Mouse (Mus musculus): ENCODE results near the gene Aldob. TPM values are rescaled to one million over a fixed set of nuclear protein-coding genes. Genes with fewer than 3 reads are reported as not detected.

Gene Aldob
- polyA plus RNA-seq, 1 experiment from 2014 or later: 0.20 TPM

DNA sequence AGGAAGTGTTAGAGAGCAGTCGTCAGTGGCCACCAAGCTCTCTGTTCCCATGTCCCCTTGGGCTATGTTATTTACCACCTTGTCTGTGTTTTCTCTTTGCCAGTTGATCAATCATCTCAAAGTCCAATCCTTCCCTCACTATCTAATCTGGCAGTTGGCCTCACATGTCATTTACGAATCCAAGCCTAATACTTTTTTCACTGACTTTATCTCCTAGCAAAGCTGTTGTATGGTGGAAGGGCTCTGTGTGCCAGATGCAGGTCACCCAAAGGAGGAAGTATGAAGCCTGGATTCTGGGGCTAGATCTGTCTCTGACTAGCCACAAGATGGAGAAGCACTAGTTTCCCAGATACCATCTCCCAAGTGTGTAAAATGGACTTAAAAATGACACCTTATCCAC, 8.8 kb upstream of the Aldob start:
- H3K4me1 ChIP-seq (replicated peaks): no peaks in the 10 kb centered on the region
- H3K27ac ChIP-seq: no peak overlapping the region
- no peaks in the 10 kb centered on the region for H3K9me3 ChIP-seq
- 88% methylated on average over 2 of the region's 2 CpGs for WGBS
- ATAC-seq: no peak
- no peaks in the 10 kb centered on the region for H3K27me3 ChIP-seq
- H3K9ac ChIP-seq (replicated peaks): no peak overlapping the region
- H3K4me2 ChIP-seq (replicated peaks): no peak overlapping the region
- no peaks in the 10 kb centered on the region for H3K36me3 ChIP-seq
- no peak overlapping the region for H3K4me3 ChIP-seq (replicated peaks)

DNA sequence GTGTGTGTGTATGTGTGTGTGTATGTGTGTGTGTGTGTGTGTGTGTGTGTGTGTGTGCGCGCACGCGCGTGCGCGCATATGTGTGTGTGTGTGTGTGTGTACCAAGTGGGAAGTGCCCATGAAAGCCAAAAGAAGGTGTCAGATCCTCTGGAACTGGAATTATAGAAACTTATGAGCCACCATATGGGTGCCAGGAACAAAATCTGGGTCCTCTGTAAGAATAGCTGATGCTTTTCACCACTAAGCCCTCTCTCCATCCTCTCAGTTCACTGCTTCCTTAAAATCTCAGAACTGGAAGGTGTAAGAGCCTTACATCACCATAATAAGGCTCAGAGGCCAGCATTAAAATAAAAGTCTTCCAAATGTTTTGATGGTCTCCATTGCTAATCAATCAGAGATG, 8.0 kb upstream of the Aldob start:
- Histone ChIP-seq H3K9ac (replicated peaks) (no peak overlapping the region), H3K27me3 (no peaks in the 10 kb centered on the region), H3K36me3 (no peaks in the 10 kb centered on the region), H3K27ac (no peak overlapping the region), H3K4me1 (replicated peaks) (no peaks in the 10 kb centered on the region), H3K9me3 (no peaks in the 10 kb centered on the region), H3K4me2 (replicated peaks) (no peak overlapping the region), H3K4me3 (replicated peaks) (no peak overlapping the region)
- ATAC-seq: no peak
- WGBS: 100% methylated on average over 7 of the region's 7 CpGs

DNA sequence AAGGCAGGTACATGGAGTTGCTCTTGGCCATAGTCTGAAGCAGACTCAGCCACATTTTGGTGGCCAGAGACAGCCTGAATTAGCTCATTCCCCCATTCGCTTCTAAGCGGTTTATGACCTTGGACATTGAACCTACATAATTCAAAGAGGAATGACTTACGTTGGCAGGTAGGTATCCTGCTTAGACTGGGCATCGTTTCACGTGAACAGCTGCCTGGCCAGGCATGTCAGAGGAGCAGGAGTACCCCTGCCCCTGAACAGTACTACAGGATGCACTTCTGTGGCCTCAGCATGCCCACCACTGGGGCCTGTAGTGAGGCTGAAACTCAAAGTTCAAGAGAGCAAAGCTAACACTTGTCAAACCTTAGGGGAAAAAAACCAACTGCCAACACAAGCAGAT, 4.0 kb upstream of the Aldob start:
- H3K36me3 ChIP-seq: no peaks in the 10 kb centered on the region
- WGBS: 86% methylated on average over 5 of the region's 5 CpGs

DNA sequence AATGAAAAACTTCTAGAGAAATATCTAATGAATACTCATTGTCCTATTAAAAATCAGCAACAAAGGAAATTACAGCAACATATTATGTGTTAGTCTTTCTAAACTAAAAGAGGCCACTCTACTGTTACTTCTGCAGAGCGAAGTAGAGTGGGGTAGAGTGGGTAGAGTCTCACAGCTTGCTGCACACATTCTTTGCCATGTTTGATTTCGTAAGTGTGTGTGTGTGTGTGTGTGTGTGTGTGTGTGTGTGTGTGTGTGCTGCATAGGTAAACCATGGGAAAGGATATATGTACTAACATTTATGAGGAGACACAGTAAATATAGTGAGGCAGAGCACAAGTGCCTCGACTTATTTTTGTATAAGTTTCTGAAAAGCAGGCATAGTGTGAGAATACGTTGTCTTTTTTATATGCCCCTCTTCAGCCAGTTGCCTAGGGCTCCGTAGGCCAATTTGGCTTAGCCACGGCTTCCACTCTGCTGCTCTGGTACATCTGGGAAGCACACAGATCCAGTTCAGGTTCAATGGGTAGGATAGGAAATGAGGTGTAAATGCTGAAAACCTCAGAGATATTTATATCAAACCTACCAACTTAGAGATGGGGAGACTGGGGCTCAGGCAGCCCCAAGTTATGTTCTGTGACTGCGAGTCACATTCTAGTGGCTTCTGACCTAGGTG, 1.7 kb downstream of the Aldob start:
- 86% methylated on average over 7 of the region's 7 CpGs for WGBS
- Histone ChIP-seq H3K27ac (no peak overlapping the region), H3K9ac (replicated peaks) (no peak overlapping the region), H3K9me3 (no peaks in the 10 kb centered on the region), H3K4me2 (replicated peaks) (no peak overlapping the region), H3K4me3 (replicated peaks) (no peak overlapping the region), H3K36me3 (no peaks in the 10 kb centered on the region), H3K27me3 (no peaks in the 10 kb centered on the region), H3K4me1 (replicated peaks) (no peaks in the 10 kb centered on the region)
- no peak for ATAC-seq

More for the DNA sequence above, 4.0 kb upstream of the Aldob start:
- no peak overlapping the region for H3K27ac ChIP-seq
- H3K27me3 ChIP-seq: no peaks in the 10 kb centered on the region
- no peak overlapping the region for H3K4me3 ChIP-seq (replicated peaks)
- H3K9me3 ChIP-seq: no peaks in the 10 kb centered on the region
- H3K9ac ChIP-seq (replicated peaks): no peak overlapping the region
- H3K4me2 ChIP-seq (replicated peaks): no peak overlapping the region
- no peaks in the 10 kb centered on the region for H3K4me1 ChIP-seq (replicated peaks)
- ATAC-seq: no peak

DNA sequence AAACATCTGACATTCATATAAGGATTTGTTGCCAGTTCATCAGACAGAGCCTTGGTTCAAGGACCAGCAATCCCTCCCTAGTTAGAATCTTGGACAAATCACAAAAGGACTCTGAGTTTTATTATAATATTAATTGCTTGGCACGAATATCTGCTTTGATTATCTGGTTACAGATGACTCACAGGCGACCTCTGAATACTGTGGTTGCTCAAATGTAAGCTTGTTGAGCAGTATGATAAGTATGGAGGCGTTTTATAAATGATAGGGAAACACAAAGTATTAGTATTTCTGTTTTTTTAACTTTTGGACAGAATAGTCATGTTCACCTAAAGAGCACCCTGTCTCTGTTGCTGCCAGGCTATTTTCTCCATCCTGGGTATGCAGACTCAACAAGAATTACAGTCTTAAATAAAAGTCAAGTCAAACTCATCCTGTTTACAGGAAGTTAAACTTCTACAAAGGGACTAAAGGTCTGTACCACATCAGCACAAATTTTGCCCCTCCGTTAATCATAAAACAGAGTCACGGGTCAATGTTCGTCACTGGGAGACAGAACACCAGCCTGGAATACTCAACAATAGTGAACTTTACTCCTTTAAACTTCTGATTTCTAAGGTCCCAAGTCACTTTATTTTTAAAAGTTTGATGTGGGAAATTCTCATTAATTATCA, 2.3 kb downstream of the Aldob start:
- 81% methylated on average over 6 of the region's 6 CpGs for WGBS
- Histone ChIP-seq H3K27ac (no peak overlapping the region), H3K4me2 (replicated peaks) (no peak overlapping the region), H3K36me3 (no peaks in the 10 kb centered on the region), H3K27me3 (no peaks in the 10 kb centered on the region), H3K4me1 (replicated peaks) (no peaks in the 10 kb centered on the region), H3K9ac (replicated peaks) (no peak overlapping the region), H3K4me3 (replicated peaks) (no peak overlapping the region), H3K9me3 (no peaks in the 10 kb centered on the region)
- no peak for ATAC-seq

DNA sequence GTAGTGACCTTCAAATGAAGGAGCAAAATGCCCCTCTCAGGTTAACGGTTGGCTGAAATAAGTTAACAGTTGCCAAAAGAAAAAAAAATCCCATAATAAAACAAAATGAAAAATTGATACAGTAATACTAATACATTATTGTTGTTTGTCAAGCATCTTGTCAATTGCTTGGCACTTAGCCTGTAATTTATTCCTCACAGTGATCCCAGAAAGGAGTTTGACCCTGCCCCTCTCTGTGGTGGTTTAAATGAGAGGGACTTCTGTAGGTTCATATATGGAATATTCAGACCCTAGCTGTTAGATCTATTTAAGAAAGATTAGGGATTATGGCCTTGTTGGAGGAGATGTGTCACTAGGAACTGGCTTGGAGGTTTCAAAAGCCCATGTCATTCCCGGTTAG, 3.3 kb downstream of the Aldob start:
- Histone ChIP-seq H3K9me3 (no peaks in the 10 kb centered on the region), H3K36me3 (no peaks in the 10 kb centered on the region), H3K27me3 (no peaks in the 10 kb centered on the region), H3K27ac (no peak overlapping the region), H3K4me2 (replicated peaks) (no peak overlapping the region), H3K4me1 (replicated peaks) (no peaks in the 10 kb centered on the region), H3K9ac (replicated peaks) (no peak overlapping the region), H3K4me3 (replicated peaks) (no peak overlapping the region)
- WGBS: 94% methylated on average over 2 of the region's 2 CpGs
- ATAC-seq: no peak

DNA sequence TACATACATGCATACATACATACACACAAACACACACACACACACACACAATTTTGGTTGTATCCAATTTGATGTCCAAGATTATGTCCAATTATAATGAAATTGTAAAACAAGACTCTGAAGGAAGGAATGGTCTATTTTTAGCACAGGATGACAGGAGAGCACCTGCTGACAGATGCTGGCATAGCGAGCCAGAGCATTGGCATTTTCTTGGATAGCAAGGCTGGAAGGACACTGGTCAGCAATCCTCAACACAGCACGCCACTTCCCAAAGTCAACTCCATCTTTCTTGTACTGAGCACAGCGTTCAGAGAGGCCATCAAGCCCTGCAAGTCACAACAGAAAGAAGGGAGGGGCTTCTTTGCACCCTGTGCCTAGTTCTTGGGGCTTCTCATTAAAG, 8.4 kb downstream of the Aldob start:
- H3K4me2 ChIP-seq (replicated peaks): no peak overlapping the region
- no peaks in the 10 kb centered on the region for H3K9me3 ChIP-seq
- H3K27me3 ChIP-seq: no peaks in the 10 kb centered on the region
- no peaks in the 10 kb centered on the region for H3K4me1 ChIP-seq (replicated peaks)
- no peak overlapping the region for H3K27ac ChIP-seq
- H3K36me3 ChIP-seq: no peaks in the 10 kb centered on the region
- no peak for ATAC-seq
- no peak overlapping the region for H3K4me3 ChIP-seq (replicated peaks)
- no peak overlapping the region for H3K9ac ChIP-seq (replicated peaks)
- WGBS: 87% methylated on average over 3 of the region's 3 CpGs

DNA sequence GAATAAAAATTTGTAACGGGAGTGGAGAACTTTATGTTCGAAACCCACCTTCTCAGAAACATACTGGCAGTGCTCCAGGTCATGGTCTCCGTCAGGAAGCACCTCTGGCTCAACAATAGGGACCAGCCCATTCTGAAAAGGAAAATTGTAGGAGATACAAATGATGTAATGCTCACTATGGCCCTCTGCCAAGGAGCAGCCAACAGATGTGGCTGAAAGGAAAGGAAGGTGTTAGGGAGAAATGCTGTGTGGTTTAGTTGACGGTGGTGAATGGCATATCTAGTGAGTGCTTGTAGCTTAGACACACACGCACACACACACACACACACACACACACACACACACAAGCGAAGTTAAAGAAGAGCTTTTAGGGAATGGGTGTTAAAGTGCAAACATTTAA, 9.7 kb downstream of the Aldob start:
- Histone ChIP-seq H3K4me2 (replicated peaks) (no peak overlapping the region), H3K4me1 (replicated peaks) (no peaks in the 10 kb centered on the region), H3K9ac (replicated peaks) (no peak overlapping the region), H3K9me3 (no peaks in the 10 kb centered on the region), H3K27me3 (no peaks in the 10 kb centered on the region), H3K36me3 (no peaks in the 10 kb centered on the region), H3K27ac (no peak overlapping the region), H3K4me3 (replicated peaks) (no peak overlapping the region)
- WGBS: 77% methylated on average over 6 of the region's 6 CpGs
- no peak for ATAC-seq

DNA sequence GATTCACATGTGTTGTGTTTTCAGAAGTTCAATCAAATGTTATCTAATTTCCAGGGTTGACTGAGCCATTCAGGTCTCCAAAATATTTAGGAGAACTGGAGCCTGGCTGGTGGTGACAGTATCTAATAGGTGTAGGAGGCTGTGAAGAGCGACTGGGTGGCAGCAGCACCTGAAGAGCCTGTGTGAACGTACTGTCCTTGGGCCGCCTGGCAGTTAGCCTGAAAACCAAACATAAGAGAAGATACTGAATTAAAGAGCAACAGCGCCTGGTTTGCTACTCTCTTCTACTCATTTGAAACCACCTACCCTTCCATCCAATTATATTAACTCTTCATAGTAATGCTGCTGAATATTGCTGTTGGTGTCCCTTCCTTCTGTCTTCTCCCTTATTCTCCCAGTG, 12.7 kb downstream of the Aldob start:
- no peak overlapping the region for H3K4me3 ChIP-seq (replicated peaks)
- no peak overlapping the region for H3K4me2 ChIP-seq (replicated peaks)
- 79% methylated on average over 4 of the region's 4 CpGs for WGBS
- H3K4me1 ChIP-seq (replicated peaks): no peaks in the 10 kb centered on the region
- no peak overlapping the region for H3K27ac ChIP-seq
- peaks cover 13% of the 10 kb centered on the region for H3K36me3 ChIP-seq
- H3K9ac ChIP-seq (replicated peaks): no peak overlapping the region
- no peaks in the 10 kb centered on the region for H3K9me3 ChIP-seq
- ATAC-seq: no peak
- no peaks in the 10 kb centered on the region for H3K27me3 ChIP-seq

DNA sequence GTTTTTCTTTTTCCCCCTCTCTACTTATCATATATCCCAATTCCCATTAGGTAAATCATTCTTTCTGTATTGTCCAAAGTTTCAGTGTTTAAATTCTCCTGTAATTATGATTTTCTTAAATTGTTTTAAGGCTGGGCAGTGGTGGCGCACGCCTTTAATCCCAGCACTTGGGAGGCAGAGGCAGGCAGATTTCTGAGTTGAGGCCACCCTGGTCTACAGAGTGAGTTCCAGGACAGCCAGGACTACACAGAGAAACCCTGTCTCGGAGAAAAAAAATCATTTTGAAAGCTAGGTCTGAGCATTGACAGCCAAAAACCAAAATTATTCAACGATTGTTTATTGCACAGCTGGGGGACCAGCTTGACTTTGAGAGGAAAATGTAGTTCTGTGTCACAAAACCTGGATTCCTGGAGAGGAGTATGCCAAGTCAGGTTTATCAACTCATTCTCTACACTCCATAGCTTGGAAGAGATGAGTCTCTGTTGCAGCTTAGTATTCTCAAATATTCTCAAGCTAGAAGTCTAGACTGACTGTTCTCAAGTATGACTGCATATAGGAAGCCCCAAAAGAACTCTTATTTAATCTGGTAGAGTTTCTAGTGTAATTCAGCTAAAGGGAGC, 13.6 kb downstream of the Aldob start:
- Histone ChIP-seq H3K4me3 (replicated peaks) (no peak overlapping the region), H3K9me3 (no peaks in the 10 kb centered on the region), H3K9ac (replicated peaks) (no peak overlapping the region), H3K4me2 (replicated peaks) (no peak overlapping the region), H3K36me3 (peaks cover 17% of the 10 kb centered on the region), H3K27me3 (no peaks in the 10 kb centered on the region), H3K27ac (no peak overlapping the region), H3K4me1 (replicated peaks) (no peaks in the 10 kb centered on the region)
- WGBS: 92% methylated on average over 4 of the region's 4 CpGs
- no peak for ATAC-seq

DNA sequence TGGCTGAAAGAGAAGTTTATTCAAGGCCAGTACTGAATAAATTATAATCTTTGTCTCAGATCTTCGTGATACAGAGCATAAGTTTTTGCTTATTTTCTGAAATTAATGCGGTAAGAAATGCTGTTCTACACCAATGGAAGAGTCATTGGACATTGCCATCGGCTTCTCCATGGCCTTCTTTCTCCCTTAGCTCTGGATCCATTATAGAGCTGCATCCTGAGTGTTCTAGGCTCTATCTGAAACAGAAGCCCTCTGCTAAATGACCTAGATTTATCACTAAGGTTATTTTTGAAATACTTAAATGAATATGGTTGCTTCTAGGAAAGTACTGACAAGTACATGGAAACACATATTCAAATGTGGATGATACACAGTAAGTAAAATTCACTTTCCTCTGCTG, 14.3 kb downstream of the Aldob start:
- no peaks in the 10 kb centered on the region for H3K27me3 ChIP-seq
- no peak overlapping the region for H3K27ac ChIP-seq
- no peak overlapping the region for H3K4me2 ChIP-seq (replicated peaks)
- 0 out of 2 replicates have a peak, but pooled peaks cover 3% of the 10 kb centered on the region for H3K9me3 ChIP-seq
- peaks cover 24% of the 10 kb centered on the region for H3K36me3 ChIP-seq
- no peak overlapping the region for H3K9ac ChIP-seq (replicated peaks)
- H3K4me1 ChIP-seq (replicated peaks): no peaks in the 10 kb centered on the region
- ATAC-seq: no peak
- no peak overlapping the region for H3K4me3 ChIP-seq (replicated peaks)
- WGBS: 90% methylated on average over 3 of the region's 3 CpGs

DNA sequence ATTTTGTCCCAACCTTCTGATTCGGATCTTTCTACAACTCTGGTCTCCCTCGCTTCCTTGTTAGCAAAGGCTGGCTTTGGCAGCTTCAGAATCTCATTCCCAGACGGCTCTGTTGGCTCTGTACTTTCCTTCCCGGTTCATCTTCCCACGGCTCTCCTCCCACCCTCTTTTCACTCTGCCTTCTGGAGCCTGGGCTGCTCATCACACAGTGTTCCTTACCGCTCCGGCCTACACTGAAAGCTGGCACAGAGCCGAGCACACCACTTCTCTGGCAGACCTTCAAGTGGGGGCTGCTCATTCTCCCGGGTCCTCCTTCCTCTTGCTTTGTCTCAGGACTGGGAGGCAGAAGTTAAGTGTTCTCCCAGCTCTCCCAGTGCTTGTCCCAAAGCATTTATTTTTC, 26.8 kb downstream of the Aldob start:
- Histone ChIP-seq H3K9ac (replicated peaks) (no peak overlapping the region), H3K27ac (no peak overlapping the region), H3K9me3 (no peaks in the 10 kb centered on the region), H3K4me3 (replicated peaks) (0 out of 2 replicates have a peak overlapping the region, but pooled peaks have one; percentile 67), H3K27me3 (no peaks in the 10 kb centered on the region), H3K36me3 (peaks cover 32% of the 10 kb centered on the region), H3K4me2 (replicated peaks) (peak overlapping the region; percentile 68), H3K4me1 (replicated peaks) (peaks cover 32% of the 10 kb centered on the region)
- no peak for ATAC-seq
- 83% methylated on average over 9 of the region's 9 CpGs for WGBS
